Mouse (Mus musculus): ENCODE data around the gene Creb3l4.

Creb3l4 gene

GRCm38 (mm10) chr3:90231507-90232333, 11.6 kb downstream of the Creb3l4 start, which contains the start of gene Jtb:
Jtb (plus strand) TSS chr3:90231597.
- peak; percentile 97 for DNase-seq (ENCODE audit: low read depth, low spot score)

GRCm38 (mm10) chr3:90231075-90231474, 12.2 kb downstream of the Creb3l4 start:
- no peak for DNase-seq (ENCODE audit: low read depth, low spot score)

DNA sequence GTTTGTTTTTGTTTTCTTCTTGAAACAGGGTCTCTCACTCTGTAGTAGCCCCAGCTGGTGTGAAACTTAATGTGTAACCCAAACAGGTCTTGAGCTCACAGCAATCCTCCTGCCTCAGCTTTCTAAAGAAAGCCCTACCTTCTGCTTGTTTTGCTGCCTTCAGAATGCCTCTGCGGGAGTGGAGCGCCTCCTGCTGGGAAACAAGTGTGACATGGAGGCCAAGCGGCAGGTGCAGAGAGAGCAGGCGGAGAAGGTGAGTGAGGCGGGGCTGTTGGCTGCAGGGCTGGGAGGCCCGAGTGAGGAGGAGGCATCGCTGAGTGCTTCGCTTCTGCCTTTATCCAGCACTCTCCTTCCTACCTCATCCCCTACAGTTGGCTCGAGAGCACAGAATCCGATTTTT, 19.0 kb downstream of the Creb3l4 start:
- DNase-seq (ENCODE audit: low read depth, low spot score) = no peak

GRCm38 (mm10) chr3:90222941-90223340, 20.4 kb downstream of the Creb3l4 start:
- no peak for DNase-seq (ENCODE audit: low read depth, low spot score)

GRCm38 (mm10) chr3:90222455-90222854, 20.9 kb downstream of the Creb3l4 start:
- no peak for DNase-seq (ENCODE audit: low read depth, low spot score)

GRCm38 (mm10) chr3:90221123-90221522, 22.2 kb downstream of the Creb3l4 start:
- no peak for DNase-seq (ENCODE audit: low read depth, low spot score)

DNA sequence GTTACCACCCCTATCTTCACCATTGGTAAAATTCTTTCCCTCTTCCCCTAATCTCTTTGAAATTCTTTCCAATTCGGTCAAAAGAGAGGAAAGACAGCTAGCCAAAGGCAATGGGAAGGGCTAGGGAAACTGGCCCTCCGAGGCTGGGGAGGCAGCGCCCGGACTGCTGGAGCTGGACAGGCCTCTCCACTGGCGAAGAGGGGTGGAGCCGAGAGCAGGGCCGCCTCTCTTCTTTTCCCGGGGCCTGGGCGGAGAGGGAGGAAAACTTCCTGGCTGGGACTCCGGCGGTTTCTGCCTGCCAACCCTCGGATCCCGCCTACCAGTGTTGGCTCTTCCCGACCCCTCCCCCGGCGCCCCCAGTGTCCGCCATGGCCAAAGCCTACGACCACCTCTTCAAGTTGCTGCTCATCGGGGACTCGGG, 22.8 kb downstream of the Creb3l4 start:
- DNase-seq (ENCODE audit: low read depth, low spot score) = no peak

GRCm38 (mm10) chr3:90220088-90220487, 23.2 kb downstream of the Creb3l4 start:
- peak; percentile 75 for DNase-seq (ENCODE audit: low read depth, low spot score)

DNA sequence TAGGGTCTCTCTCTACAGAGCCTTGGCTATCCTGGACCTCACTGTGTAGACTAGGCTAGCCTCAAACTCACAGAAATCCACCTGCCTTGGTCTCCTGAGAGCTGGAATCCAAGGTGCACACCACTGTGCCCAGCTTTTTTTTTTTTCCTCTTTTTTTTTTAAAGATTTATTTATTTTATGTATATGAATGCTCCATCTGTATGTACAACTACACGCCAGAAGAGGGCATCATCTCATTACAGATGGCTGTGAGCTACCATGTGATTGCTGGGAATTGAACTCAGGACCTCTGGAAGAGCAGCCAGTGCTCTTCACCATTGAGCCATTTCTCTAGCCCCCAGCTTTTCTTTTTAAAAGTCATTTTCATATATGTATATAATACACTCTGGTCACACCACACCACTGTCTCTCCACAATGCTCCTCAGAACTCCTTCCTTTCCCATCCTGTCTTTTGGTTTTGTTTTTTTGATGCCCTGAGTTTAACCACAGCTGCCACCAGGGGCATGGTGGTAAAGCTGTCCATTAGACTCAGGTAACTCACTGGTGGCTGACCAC, 27.4 kb downstream of the Creb3l4 start:
- DNase-seq (ENCODE audit: low read depth, low spot score) = peak; percentile 59

- DNase-seq (ENCODE audit: low read depth, low spot score) = no peak
These were observed 29.2 kb downstream of the Creb3l4 start for GRCm38 (mm10) chr3:90213956-90214684.

DNA sequence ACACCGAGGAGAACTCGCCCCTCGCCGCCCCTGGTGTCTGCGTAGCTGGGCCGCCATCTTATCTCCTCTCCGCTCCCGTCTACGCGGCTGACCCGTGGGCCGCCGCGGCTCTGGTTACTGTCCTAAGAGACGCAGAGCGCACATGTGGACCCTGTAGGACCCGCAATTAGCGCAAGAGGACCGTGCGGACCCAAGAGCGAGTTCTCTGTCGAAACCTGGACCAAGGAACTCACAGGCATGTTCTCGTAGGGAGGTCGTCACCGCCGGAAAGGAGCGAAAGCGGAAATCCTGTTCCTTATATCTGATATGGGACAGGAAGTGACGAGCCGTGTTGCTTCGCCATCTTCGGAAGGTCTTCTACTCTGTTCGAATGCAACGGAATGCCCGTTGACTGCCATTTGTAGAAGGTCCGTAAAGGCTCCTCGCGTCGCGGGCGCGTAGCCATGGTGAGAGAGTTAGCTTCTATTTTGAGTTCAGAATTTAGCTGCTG, 29.9 kb downstream of the Creb3l4 start, which contains the start of the genes Rps27 and Rab13:
Gene Rps27 (minus strand): TSS at position 275 of the 490 bp plus-strand sequence.
Gene Rab13 (plus strand): TSS at position 319 of the 490 bp plus-strand sequence.
- peak; percentile 95 for DNase-seq (ENCODE audit: low read depth, low spot score)

DNA sequence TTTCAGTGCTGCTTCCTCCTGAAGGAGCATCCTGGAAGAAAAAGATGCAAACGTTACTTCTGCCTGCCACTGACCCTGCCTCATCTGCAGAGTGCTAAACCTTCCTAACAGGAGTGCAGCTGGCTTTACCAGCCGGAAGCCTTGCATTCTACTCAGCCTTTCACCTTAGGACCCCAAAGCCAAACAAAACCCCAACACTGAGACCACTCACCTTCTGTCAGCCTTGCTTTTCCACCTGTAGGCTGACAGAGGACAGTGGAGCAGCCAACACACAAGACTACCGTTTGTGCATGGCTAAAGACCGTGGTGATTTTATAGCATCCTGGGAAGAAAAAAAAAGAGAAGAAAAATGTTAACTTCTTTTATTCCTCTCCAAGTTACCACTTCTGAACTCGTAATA, 30.6 kb downstream of the Creb3l4 start:
- no peak for DNase-seq (ENCODE audit: low read depth, low spot score)

DNA sequence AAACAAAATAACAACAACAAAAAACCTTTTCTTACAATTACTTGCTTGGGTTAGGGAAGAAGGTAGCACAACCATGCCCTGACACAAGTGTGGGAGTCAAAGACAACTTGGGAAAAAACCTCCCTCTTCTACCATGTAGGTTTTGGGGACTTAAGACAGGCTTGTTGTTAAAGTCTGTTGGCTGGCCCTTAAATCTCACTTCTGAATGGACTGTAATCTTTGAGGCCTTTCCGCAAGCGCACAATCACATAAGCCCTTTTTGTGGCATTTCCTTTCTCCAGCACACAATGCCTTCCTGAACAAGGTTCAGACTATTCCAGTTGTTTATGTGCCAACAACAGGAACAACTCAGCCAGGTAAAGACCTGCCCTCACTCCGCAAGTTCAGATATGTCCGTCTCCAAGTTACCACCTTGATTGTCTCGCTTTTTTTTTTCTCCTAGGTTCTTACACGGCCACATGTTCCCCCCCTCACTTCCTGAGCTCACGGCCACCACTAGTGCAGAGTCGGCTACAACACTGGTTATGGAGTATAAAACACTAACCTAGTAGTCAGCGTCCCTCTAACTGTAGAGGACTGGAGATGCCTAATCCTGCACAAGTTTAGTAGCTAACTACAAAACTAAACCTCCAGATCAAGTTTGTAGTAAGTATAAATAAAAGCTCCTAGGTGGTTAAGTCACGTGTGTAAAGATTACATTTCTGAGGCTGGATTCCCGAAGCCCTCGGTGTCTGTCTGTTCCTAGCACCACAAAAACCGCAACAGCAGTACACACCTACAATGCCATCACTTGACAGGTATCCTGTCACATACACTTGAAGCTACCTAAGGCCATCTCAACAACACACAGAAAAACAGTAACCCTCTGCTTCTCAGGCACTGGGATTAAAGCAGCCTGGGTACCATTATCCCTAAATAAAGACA, 31.6 kb downstream of the Creb3l4 start:
- DNase-seq (ENCODE audit: low read depth, low spot score) = no peak

DNA sequence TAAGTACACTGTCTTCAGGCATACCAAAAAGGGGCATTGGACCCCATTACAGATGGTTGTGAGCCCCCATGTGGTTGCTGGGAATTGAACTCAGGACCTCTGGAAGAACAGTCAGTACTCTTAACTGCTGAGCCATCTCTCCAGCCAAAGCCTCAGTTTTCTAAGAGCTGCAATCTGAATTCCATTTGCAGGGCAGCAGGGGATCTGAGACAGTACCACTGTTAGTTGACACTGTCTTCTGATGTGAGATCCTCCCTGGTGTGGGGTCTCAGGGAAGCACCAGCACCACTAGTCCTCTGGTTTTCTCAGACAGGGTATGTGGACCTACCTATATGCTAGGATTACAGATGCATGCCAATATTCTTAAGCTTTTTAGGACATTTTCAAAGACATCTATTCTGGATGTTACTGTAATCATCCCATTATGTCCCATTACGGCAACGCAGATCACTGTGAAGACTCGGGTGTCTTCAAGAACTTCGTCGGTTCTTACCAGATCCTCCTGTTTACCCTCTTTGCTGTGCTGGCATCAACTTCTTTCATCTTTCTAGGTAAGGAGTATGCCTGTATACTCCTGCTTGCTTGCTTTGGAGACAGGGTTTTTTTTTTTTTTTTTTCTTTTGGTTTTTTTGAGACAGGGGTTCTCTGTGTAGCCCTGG, 33.3 kb downstream of the Creb3l4 start:
- DNase-seq (ENCODE audit: low read depth, low spot score) = peak; percentile 30

DNA sequence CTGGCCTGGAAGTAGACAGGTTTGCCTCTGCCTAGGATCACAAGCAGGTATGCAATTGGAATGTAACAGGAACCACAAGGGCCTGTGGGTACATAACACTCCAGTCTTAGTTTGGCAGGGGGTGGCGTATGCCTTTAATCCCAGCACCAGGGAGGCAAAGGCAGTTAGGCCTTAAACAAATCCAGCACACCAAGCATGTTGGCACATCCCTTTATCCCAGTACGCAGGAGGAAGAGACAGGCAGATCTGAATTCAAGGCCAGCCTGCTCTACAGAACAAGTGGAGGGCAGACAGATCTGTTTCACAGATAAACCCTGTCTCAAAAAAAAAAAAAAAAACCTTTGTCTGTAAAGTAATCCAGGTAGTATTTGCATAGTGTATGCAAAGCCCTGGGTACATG, 34.6 kb downstream of the Creb3l4 start:
- no peak for DNase-seq (ENCODE audit: low read depth, low spot score)

DNA sequence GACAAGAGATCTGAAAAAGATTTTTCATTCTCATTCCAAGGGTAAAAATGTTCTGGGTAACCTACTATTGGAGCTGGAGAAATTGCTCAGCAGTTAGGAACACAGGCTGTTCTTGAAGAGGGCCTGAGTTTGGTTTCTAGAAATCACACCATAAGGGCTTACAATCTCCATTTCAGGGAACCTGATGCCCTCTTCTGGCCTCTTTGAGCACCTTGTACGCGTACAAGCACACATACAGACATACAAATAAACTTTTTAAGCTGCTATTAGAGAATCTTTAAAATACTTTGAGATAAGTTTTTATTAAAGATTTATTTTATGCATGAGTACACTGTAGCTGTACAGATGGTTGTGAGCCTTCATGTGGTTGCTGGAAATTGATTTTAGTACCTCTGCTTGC, 38.7 kb downstream of the Creb3l4 start:
- DNase-seq (ENCODE audit: low read depth, low spot score) = peak; percentile 30

DNA sequence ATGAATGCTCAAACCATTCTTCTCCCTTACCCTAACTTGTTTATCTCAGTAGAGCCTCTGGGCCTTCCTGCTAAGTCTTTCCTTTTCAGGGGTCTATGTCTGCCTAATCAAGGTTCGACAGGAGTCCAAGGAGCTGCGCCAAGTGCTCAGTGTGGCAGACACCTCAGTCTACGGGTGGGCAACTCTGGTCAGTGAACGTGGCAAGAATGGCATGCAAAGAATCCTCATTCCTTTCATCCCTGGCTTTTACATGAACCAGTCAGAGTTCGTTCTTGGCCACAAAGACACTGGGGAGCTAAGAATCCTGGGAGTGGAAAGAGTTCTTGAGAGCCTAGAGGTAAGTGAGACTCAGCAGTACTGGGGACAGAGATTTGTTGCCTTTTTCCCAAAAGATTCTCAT, 39.7 kb downstream of the Creb3l4 start:
- no peak for DNase-seq (ENCODE audit: low read depth, low spot score)

DNA sequence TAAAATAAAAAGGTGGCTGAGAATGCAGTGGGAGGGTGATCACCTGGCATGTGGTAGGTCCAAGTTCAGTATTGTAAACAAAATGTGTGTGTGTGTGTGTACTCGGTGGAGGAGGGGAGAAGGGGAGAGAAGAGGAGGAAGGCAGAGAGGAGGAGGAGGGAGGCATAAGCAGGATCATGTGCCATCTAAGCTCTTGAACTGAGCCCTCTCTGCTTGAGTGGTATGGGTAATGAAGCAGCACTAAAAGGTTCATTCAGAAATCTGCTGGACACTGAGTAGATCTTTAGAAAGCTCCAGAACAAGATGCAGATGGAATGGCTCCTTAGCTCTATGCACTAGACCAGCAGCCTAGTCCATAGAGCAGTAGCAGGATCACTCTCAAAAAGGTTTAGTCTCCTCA, 40.4 kb downstream of the Creb3l4 start:
- DNase-seq (ENCODE audit: low read depth, low spot score) = no peak

DNA sequence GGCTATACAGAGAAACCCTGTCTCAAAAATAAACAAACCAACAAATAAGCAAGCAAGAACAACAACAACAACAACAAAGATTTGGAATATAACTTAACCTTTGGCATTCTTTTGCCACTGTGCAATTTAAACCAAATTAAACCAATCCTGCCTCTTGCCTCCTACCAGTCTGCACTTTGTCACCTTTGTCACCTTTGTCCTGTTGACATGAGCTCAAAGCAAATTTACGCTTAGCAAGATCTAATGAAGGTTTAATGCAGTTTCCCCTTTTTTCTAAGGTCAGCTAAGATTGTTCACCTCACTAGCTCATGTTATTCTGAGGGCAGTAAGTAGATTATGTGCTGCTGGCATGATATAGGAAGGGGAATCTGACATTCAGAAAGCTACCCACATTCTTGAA, 45.8 kb downstream of the Creb3l4 start:
- DNase-seq (ENCODE audit: low read depth, low spot score) = no peak

DNA sequence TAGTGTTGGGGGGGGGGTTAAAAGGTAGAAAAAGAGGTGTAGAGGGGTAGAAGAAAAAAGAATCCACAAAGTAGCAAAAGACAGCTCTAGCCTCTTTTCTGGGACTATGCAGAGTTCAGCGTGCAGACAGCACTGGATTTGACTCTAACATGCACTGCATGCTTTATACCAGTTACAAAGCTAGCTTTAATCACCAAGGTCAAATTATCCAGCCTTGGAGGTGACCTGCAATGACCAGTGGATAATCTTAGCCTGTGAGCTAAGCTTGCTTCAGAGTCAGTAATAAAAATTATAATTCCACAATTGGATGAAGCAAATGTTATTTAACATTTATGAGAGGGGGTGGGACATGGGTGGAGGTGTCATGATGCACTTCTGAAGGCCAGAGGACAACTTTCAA, 47.7 kb downstream of the Creb3l4 start:
- DNase-seq (ENCODE audit: low read depth, low spot score) = no peak

GRCm38 (mm10) chr3:90194759-90195158, 48.6 kb downstream of the Creb3l4 start:
- no peak for DNase-seq (ENCODE audit: low read depth, low spot score)

All from A20 (cell line).